ENCODE assay signal across 12 mouse cellular contexts in the genomic region with DNA sequence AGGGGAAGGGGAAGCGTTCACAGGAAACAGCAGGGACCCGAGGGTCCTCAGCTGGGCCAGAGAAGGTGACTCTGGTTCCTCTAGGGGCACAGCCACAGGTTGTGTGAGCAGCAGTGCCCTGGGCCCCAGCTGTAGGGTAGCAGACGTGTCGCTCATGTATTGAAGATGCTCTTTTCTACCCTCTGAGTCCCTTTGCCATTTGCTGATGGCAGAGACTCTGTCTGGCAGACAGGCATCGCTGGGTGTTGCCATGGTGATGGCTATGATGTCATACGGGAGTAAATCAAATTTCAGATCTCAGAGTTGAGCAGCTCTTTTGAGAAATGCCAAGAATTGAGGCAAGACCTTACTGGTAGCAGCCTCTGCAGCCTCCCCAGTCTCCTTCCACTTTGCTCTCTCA. TPM values are rescaled to one million over a fixed set of nuclear protein-coding genes. Genes with fewer than 3 reads are reported as not detected.
DNase-seq lines count a peak whose midpoint lies in the region; ATAC-seq and TF ChIP-seq lines count a peak whose summit lies in the region.
"Had no signal": no experiment of that assay in that cellular context is flagged by ENCODE, and none has a peak within 500 bp of the region (broad histone marks: within the 10 kb centered on the region; RNA-seq: fewer than 3 reads in every experiment).

No protein-coding gene starts in this region.

- H3K4me3 ChIP-seq in left cerebral cortex, adult 2 months = no peak overlapping the region
- no peak overlapping the region for H3K4me3 ChIP-seq in hindbrain, postnatal 0 days (ENCODE audit: low read length)
- H3K4me3 ChIP-seq in neural tube, embryonic 15.5 days (replicated peaks) = no peak overlapping the region
- H3K4me3 ChIP-seq in kidney, embryonic 16.5 days (ENCODE audit: low read length) = no peak overlapping the region
- H3K4me3 ChIP-seq: myocyte had no signal

- intact Hi-C loops in left cerebral cortex, postnatal 4 days (cut with DNase I) = no loop called here
- intact Hi-C loops in left cerebral cortex, adult 2 months (cut with DNase I) = no loop called here

- H3K9ac ChIP-seq in hindbrain, postnatal 0 days (replicated peaks; ENCODE audit: low read length) = no peak overlapping the region
- no peak overlapping the region for H3K9ac ChIP-seq in neural tube, embryonic 15.5 days (replicated peaks)
- no peak overlapping the region for H3K9ac ChIP-seq in kidney, embryonic 16.5 days (replicated peaks; ENCODE audit: low read length)

- WGBS in hindbrain, postnatal 0 days = 10% methylated on average over 6 of the region's 6 CpGs
- WGBS in neural tube, embryonic 15.5 days = 15% methylated on average over 6 of the region's 6 CpGs
- WGBS in kidney, embryonic 16.5 days = 53% methylated on average over 6 of the region's 6 CpGs

- H3K9me3 ChIP-seq in hindbrain, postnatal 0 days (ENCODE audit: low read length) = no peaks in the 10 kb centered on the region
- H3K9me3 ChIP-seq in neural tube, embryonic 15.5 days (replicated peaks) = no peaks in the 10 kb centered on the region
- no peaks in the 10 kb centered on the region for H3K9me3 ChIP-seq in kidney, embryonic 16.5 days (ENCODE audit: low read length)

- no peak overlapping the region for H3K4me2 ChIP-seq in hindbrain, postnatal 0 days (ENCODE audit: low read depth, low read length)
- no peak overlapping the region for H3K4me2 ChIP-seq in neural tube, embryonic 15.5 days
- no peak overlapping the region for H3K4me2 ChIP-seq in kidney, embryonic 16.5 days (replicated peaks; ENCODE audit: low read depth, low read length)

- no peaks in the 10 kb centered on the region for H3K27me3 ChIP-seq in hindbrain, postnatal 0 days (ENCODE audit: insufficient read depth, low read length)
- no peaks in the 10 kb centered on the region for H3K27me3 ChIP-seq in neural tube, embryonic 15.5 days (replicated peaks)
- no peaks in the 10 kb centered on the region for H3K27me3 ChIP-seq in kidney, embryonic 16.5 days (ENCODE audit: insufficient read depth, low read length)

- DNase-seq in left cerebral cortex, postnatal 4 days = peak; percentile 38
- DNase-seq in left cerebral cortex, adult 2 months (ENCODE audit: extremely low spot score in 1 of 2, low spot score in 2 of 2) = no peak
- peak; percentile 14 for DNase-seq in brain, embryonic 18.5 days (ENCODE audit: low read depth, low spot score)
- DNase-seq in hindbrain, postnatal 0 days (ENCODE audit: low spot score) = peak; percentile 79
- DNase-seq in T-cell, adult 2 months (ENCODE audit: low spot score) = no peak
- no peak for DNase-seq in heart, adult 9 months (ENCODE audit: low spot score in 2 of 2)
- DNase-seq: cerebellum, postnatal 36 days; heart, adult 18-20 months; lung, adult 18-20 months had no signal

- H3K4me1 ChIP-seq in hindbrain, postnatal 0 days (ENCODE audit: insufficient read depth, low read length) = peaks cover 4% of the 10 kb centered on the region; the same call in 1 of the 2 replicates
- H3K4me1 ChIP-seq in neural tube, embryonic 15.5 days = peaks cover 7% of the 10 kb centered on the region
- H3K4me1 ChIP-seq in kidney, embryonic 16.5 days (ENCODE audit: insufficient read depth, low read length) = no peaks in the 10 kb centered on the region

- TF ChIP-seq CTCF in left cerebral cortex, adult 2 months (IDR thresholded peaks at IDR 0.05) = no peak
- no peak for TF ChIP-seq CTCF in hindbrain, postnatal 0 days (IDR thresholded peaks at IDR 0.05; ENCODE audit: low read depth)

- no peak overlapping the region for H3K27ac ChIP-seq in left cerebral cortex, adult 2 months
- H3K27ac ChIP-seq in hindbrain, postnatal 0 days = peak overlapping the region; percentile 67; the same call in 1 of the 2 replicates
- peak overlapping the region; percentile 65 for H3K27ac ChIP-seq in neural tube, embryonic 15.5 days (replicated peaks)
- H3K27ac ChIP-seq in kidney, embryonic 16.5 days (ENCODE audit: low read length) = no peak overlapping the region

- H3K36me3 ChIP-seq in hindbrain, postnatal 0 days (ENCODE audit: insufficient read depth, low read length) = no peaks in the 10 kb centered on the region
- H3K36me3 ChIP-seq in neural tube, embryonic 15.5 days = no peaks in the 10 kb centered on the region
- no peaks in the 10 kb centered on the region for H3K36me3 ChIP-seq in kidney, embryonic 16.5 days (ENCODE audit: insufficient read depth, low read length)

- ATAC-seq in hindbrain, postnatal 0 days = peak; percentile 83
- peak; percentile 47; the same call in 1 of the 2 replicates for ATAC-seq in neural tube, embryonic 15.5 days (ENCODE audit: low FRiP score)
- no peak for ATAC-seq in kidney, embryonic 16.5 days (ENCODE audit: low FRiP score, low TSS enrichment)

RNA-seq across cellular contexts. Expression of gene Vwa5b1, which starts 17.4 kb away (rescaled TPM):
- total RNA-seq in left cerebral cortex, postnatal 4 days (2021) = 1 to 10 TPM; 1.3 to 2.4 TPM
- total RNA-seq in left cerebral cortex, adult 2 months (2021) = 1 to 10 TPM; 4.9 to 6.0 TPM
- 8.0 and 9.0 TPM in 2 replicates for total RNA-seq in hindbrain, postnatal 0 days (2014; rRNA removed)
- 2.3 and 2.7 TPM in 2 replicates for polyA plus RNA-seq in hindbrain, postnatal 0 days (2015; fragmentation: Nextera tagmentation; extraction: Ambion mirVana)
- 0.64 and 1.2 TPM in 2 replicates for polyA plus RNA-seq in neural tube, embryonic 15.5 days (2015; fragmentation: Nextera tagmentation; extraction: Ambion mirVana)
- 0.15 and 0.18 TPM in 2 replicates for polyA plus RNA-seq in kidney, embryonic 16.5 days (2015; fragmentation: Nextera tagmentation; extraction: Ambion mirVana)
- total RNA-seq: heart, adult 18-20 months had no signal
- polyA plus RNA-seq: myocyte had no signal

Comparison
In these comparisons a context has a peak if more than half of its experiments do, and no peak if none do; other contexts are left out.
1. DNase-seq: peak in left cerebral cortex, postnatal 4 days (single experiment), brain, embryonic 18.5 days (single experiment) and hindbrain, postnatal 0 days (single experiment); none in left cerebral cortex, adult 2 months (0 of 2), T-cell, adult 2 months (single experiment) and heart, adult 9 months (0 of 2).
2. H3K27ac ChIP-seq: peak in hindbrain, postnatal 0 days (single experiment) and neural tube, embryonic 15.5 days (single experiment); none in left cerebral cortex, adult 2 months (single experiment) and kidney, embryonic 16.5 days (single experiment).